Mouse (Mus musculus): ENCODE results near the gene Gm14327. TPM values are rescaled to one million over a fixed set of nuclear protein-coding genes. Genes with fewer than 3 reads are reported as not detected.

Gm14327 gene
- 1 to 10 TPM; 1.1 to 1.9 TPM for total RNA-seq (2023)

DNA sequence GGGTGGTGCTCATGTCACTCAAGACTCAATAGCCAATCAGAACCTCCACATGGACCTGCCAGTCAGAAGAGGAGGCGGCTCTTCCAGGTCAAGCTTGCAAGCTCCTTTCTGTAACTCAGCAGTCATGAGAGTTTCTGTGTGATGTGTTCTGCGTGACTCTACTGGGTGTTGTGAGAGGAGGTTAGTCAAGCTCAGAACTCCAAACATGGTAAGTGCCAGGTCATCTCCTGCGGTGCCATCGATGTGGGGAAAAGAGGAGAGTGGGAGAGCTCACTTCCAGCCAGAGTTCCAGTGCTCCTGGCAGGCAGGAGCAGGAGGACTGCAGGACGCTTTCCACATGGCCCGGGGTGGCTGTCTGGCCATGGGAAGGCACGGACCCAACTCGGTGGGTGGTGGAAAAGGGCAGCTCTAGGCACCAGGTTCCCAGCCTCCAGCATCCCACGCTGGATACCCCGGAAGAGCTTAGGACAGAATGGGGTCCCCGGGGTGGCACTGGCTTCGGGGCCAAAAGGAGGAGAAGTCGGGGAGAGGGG, at the start of gene Gm14327:
Gene Gm14327 (plus strand): TSS at position 51 of the 533 bp plus-strand sequence.

DNA sequence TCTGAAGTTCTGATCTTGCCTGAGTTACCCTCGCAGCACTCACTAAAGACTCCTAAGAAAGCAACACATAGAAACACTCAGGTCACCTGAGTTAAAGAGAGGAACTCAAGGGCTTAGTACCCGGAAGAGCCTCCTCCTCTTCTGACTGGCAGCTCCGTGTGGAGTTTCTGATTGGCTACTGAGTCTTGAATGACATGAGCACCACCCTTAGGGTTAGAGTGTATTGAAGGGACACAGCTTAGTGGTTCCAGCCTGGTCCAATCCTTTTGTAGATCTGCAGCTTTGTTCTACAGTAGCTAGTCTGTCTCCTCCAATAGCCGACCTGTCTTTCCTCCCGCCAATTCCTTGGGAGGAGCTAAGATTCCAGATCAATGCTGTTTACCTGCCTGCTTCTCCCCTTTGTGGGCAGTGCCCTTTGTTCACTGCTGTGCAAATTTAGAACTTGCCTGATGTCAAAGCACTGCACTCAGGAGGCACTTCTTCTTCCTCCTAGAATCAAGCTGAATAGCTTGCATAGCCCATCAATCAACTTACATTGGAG, 28.7 kb downstream of the Gm14327 start, which contains the start of gene Zfp972:
Gene Zfp972 (minus strand): TSS at position 51 of the 541 bp plus-strand sequence.

Other genes with a start within 250 kb of the Gm14327 start
- gene Gm14322, start 137.8 kb upstream of the Gm14327 start, total RNA-seq (2023) = 1 to 10 TPM; 4.7 to 8.4 TPM
- 10 to 100 TPM in 1 of 2 experiments, 1 to 10 TPM in 1; 6.6 to 10.2 TPM for gene Gm14325, start 56.8 kb upstream of the Gm14327 start, total RNA-seq (2023)
- not detected for gene Zfp972, start 28.5 kb downstream of the Gm14327 start, total RNA-seq (2023)
- 10 to 100 TPM in 1 of 2 experiments, 1 to 10 TPM in 1; 7.1 to 14.3 TPM for gene Gm14326, start 60.2 kb downstream of the Gm14327 start, total RNA-seq (2023)
- gene Zfp971, start 126.2 kb downstream of the Gm14327 start, total RNA-seq (2023) = 10 to 100 TPM; 19.0 to 21.6 TPM
- gene Zfp931, start 181.4 kb downstream of the Gm14327 start, total RNA-seq (2023) = 1 to 10 TPM; 4.9 to 5.7 TPM
- not detected for gene Phactr3, start 221.9 kb downstream of the Gm14327 start, total RNA-seq (2023)